In genomic region chr11:69251135-69251842, GRCm38 (mm10) we compare ENCODE assay signal across 12 mouse cellular contexts. TPM values are rescaled to one million over a fixed set of nuclear protein-coding genes. Genes with fewer than 3 reads are reported as not detected.
DNase-seq lines count a peak whose midpoint lies in the region; ATAC-seq and TF ChIP-seq lines count a peak whose summit lies in the region.
"Had no signal": no experiment of that assay in that cellular context is flagged by ENCODE, and none has a peak within 500 bp of the region (broad histone marks: within the 10 kb centered on the region; RNA-seq: fewer than 3 reads in every experiment).

No protein-coding gene starts in this region.

- H3K27ac ChIP-seq in embryonic fibroblast, embryonic 13.5 days (ENCODE audit: insufficient read depth, low read length), result peak overlapping the region; percentile 68; the same call in 1 of the 2 replicates

- peak; percentile 67 for DNase-seq in CD4-positive, CD25-positive, alpha-beta regulatory T cell, adult 2 months (ENCODE audit: low read depth, low spot score)
- DNase-seq in lung, adult 2 months, result no peak
- DNase-seq in lung, postnatal 25 days (ENCODE audit: low spot score), result no peak
- peak; percentile 32 for DNase-seq in thymus, postnatal 25 days
- no peak for DNase-seq in gastrocnemius, adult 8-10 months (ENCODE audit: low spot score in 2 of 2)
- DNase-seq: heart, adult 18-20 months had no signal

- no peaks in the 10 kb centered on the region for H3K4me1 ChIP-seq in lung, adult 2 months (ENCODE audit: control insufficient read depth, insufficient read depth, low read length)
- peaks cover 14% of the 10 kb centered on the region for H3K4me1 ChIP-seq in embryonic fibroblast, embryonic 13.5 days (ENCODE audit: control insufficient read depth, insufficient read depth, low read length)

- 61% methylated on average over 14 of the region's 14 CpGs for WGBS in lung, adult 2 months

- H3K4me3 ChIP-seq in lung, adult 2 months (replicated peaks; ENCODE audit: extremely low read depth, low read depth, low read length), result no peak overlapping the region
- no peak overlapping the region for H3K4me3 ChIP-seq in embryonic fibroblast, embryonic 13.5 days (ENCODE audit: insufficient read depth, low read length)
- H3K4me3 ChIP-seq: limb, embryonic 12.5 days had no signal

- ATAC-seq in CD4-positive, CD25-positive, alpha-beta regulatory T cell, adult 4 months, result no peak
- no peak for ATAC-seq in monocyte, adult 5-6 weeks (replicated peaks; ENCODE audit: insufficient number of reproducible peaks, low FRiP score, low TSS enrichment, poor library complexity, severe bottlenecking)
- ATAC-seq: midbrain, embryonic 16.5 days had no signal

- TF ChIP-seq POLR2A in lung, adult 2 months (IDR thresholded peaks at IDR 0.05; ENCODE audit: borderline replicate concordance, extremely low read depth, low read depth, low read length), result no peak
- no peak for TF ChIP-seq POLR2A in embryonic fibroblast, embryonic 13.5 days (IDR thresholded peaks at IDR 0.05; ENCODE audit: low read depth, low read length)

- TF ChIP-seq CTCF in lung, adult 2 months (IDR thresholded peaks at IDR 0.05; ENCODE audit: insufficient read depth, low read length), result peak; percentile 54; the same call in 1 of the 2 replicates
- peak; percentile 49; the same call in 1 of the 2 replicates for TF ChIP-seq CTCF in embryonic fibroblast, embryonic 13.5 days (IDR thresholded peaks at IDR 0.05; ENCODE audit: borderline replicate concordance, insufficient read depth, low read length)

RNA-seq across cellular contexts. Expression of gene Gucy2e, which starts 14.5 kb away (rescaled TPM):
- polyA plus RNA-seq in CD4-positive, CD25-positive, alpha-beta regulatory T cell, adult 4 months (2017; shearing (Covaris generic)), result under 1 TPM in 1 of 2 experiments, not detected in 1; 0.53 TPM
- not detected in 2 replicates for polyA plus RNA-seq in lung, adult 2 months (2012; rRNA removed)
- polyA plus RNA-seq in embryonic fibroblast, embryonic 13.5 days (2011; ENCODE audit: insufficient read length, low read depth, missing spikeins), result 0.12 TPM in 1 of 2 replicates, not detected in the other
- not detected for total RNA-seq in gastrocnemius, adult 8-10 months (2022)
- 0.32 TPM in 1 of 3 replicates, not detected in the others for total RNA-seq in monocyte, adult 5-6 weeks (2017)
- total RNA-seq: adrenal gland, postnatal 4 days had no signal
- polyA plus RNA-seq: limb, embryonic 12.5 days had no signal

RNA-seq across cellular contexts. Expression of gene Alox8, which starts 53.6 kb away (rescaled TPM):
- 10 to 100 TPM; 10.6 to 15.5 TPM for polyA plus RNA-seq in CD4-positive, CD25-positive, alpha-beta regulatory T cell, adult 4 months (2017; shearing (Covaris generic))
- polyA plus RNA-seq in lung, adult 2 months (2012; rRNA removed), result not detected in 2 replicates
- polyA plus RNA-seq in embryonic fibroblast, embryonic 13.5 days (2011; ENCODE audit: insufficient read length, low read depth, missing spikeins), result not detected in 2 replicates
- total RNA-seq in gastrocnemius, adult 8-10 months (2022), result not detected
- 1.4 to 2.3 TPM (median 1.5 TPM) in 3 replicates for total RNA-seq in monocyte, adult 5-6 weeks (2017)
- polyA plus RNA-seq: limb, embryonic 12.5 days had no signal

Comparison
In these comparisons a context has a peak if more than half of its experiments do, and no peak if none do; other contexts are left out.
1. DNase-seq: peak in CD4-positive, CD25-positive, alpha-beta regulatory T cell, adult 2 months (single experiment) and thymus, postnatal 25 days (single experiment); none in lung, adult 2 months (single experiment), lung, postnatal 25 days (single experiment) and gastrocnemius, adult 8-10 months (0 of 2).
2. RNA of gene Alox8, which starts 53.6 kb away (polyA plus RNA-seq): 10.6 to 15.5 TPM in CD4-positive, CD25-positive, alpha-beta regulatory T cell, adult 4 months; not detected in embryonic fibroblast, embryonic 13.5 days and not detected in lung, adult 2 months; every median in the first group is over 10 times any median in the second.